Mouse (Mus musculus) cerebellum, adult 11 months (tissue): Measurements from ENCODE around the gene Cstb.
"Not testable (repeated sequence)": the region's sequence is repeated elsewhere in the genome, so short reads cannot be mapped to it uniquely, and the experiment has no call there.

Experiments used
- DNase-seq: peaks from one replicate; pipeline ENCODE4 v3.0.0; 2022

The Cstb gene

GRCm38 (mm10) chr10:78425181-78426041, at the start of gene Cstb:
Cstb (plus strand) TSS chr10:78425669.
- peak; percentile 84 for DNase-seq

GRCm38 (mm10) chr10:78378516-78378915, 47.0 kb upstream of the Cstb start:
- no peak for DNase-seq

DNA sequence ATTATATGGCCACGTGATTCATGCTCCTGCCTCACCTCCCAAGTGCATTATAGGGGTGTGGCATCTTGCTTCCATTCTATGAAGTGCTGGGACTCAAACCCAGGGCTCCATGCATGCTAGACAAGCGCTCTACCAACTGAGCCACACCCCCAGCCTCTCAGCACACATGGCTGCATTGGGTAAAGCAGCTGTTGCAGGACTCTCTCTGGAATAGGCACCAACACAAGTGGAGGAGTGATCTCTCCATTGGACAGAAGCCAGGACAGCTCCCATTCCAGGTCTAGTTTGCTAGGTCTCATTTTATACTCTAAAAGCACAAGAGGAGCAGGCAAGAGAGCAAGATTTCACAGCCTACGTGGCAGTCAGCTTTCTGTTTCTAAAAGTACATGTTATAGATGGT, 41.9 kb upstream of the Cstb start:
- no peak for DNase-seq

- no peak for DNase-seq
Measured at GRCm38 (mm10) chr10:78385520-78385919, 39.9 kb upstream of the Cstb start.

GRCm38 (mm10) chr10:78388216-78388980, 37.1 kb upstream of the Cstb start:
- DNase-seq: no peak

GRCm38 (mm10) chr10:78390982-78391470, 34.4 kb upstream of the Cstb start:
- no peak for DNase-seq

DNA sequence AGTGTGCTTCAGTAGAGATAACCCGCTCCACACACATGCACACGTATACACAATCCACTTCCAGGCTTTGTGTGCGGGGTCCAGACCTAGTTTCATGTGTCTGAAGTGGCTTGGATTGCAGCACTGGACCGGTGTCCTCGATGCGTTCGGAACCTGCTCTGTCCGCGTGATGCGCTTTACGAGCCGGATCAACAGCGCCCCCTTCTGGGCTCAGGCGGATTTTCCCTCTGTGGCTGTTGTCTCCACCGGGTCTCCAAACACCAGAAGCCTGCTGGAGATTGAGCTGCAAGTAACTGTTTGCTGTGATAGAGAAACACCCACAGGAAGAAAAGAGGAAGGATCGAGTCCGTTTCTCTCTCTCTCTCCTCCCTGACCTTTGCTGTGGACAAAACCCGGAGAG, 33.4 kb upstream of the Cstb start:
- peak; percentile 81 for DNase-seq

DNA sequence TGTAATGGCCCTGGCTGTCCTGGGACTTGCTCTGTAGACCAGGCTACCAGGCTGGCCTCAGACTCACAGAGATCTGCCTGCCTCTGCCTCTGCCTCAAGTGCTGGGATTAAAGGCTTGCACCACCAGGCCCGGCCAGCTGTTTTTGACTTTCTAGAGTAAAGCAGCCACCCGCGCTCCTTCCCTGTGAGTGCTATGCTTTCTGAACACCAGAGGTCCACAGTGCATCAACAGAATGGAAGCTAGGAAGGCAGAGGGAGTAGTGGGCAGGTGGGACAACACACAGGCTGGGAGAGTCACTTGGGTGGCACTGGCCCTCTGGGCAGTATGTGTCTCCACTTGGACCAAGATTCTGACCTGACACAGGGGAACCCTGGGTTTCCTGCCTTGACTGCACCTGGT, 30.1 kb upstream of the Cstb start:
- DNase-seq: no peak

DNA sequence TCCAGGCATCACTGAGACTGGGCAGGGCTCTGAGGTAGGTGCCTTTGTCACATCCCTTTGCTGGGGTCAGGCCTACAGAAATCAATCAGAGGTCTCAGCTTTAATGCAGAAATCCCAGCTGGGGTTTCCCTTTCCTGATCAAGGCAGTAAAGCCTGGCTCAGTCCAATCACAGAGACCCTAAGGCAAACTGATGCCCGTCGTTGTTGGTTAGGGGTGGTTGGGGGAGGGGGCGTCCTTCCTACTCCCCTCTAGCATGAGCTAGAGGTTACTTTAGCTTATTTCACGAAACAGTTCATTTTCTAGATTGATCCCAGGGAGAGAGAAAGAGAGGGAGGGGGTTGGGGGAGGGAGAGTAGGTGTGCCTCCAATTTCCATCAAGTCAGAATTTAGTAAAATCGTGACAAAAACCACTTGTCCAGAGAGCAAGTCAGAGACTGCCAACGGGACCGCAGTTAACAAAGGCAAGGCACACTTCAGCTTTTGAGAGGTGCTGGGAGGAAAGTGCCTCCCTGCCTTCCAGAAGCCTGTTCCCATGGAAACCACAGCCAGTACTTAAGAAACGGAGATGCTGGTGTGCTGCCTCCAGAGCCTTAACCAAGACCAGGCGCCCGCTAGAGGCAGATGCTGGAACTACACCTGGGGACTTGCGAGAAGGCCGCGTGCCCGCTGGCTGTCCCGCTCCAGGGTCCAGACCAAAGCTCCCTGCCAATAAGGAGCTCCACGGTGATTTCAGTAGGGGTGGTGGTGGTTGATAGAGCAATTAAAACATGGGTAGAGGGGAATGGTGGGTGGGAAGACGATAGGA, 29.4 kb upstream of the Cstb start:
- peak; percentile 93 for DNase-seq

DNA sequence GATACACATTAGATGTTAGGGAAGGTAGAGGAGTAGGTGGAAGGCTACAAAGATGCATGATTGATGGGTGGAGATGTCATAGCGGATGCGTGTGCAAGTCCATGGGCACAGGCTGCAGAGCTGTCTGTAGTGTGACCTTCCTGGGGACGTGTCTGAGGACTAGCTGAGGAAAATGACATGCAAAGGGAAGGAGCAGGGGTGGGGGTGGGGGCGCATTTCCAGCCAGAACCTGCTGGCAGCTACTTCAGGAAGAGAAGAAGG, 28.9 kb upstream of the Cstb start:
- no peak for DNase-seq

DNA sequence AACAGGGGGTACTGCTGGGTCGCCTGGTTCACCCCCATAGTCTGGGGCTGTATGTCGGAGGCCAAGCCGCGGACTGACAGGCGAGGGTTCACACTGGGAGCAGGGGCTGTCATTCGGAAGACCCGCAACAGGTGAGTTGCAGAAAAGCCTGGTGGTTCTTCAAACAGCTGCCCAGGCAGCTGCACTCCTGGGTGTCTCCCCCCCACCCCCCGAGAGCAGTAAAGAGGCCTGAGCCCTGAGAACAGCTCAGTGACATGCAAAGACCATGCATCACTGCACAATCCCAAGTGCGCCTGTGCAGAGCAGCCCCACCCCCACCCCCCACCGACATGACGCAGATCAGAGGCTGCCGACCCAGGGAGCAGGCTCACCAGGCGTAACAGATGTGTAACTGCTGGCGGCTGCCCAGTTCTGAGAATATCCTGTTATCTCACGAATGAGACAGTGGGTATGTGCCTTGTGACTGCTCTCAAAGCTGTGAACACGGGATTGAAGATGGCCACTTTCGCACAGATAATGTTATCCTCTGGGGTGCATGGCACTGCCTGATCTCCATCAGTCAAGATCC, 26.3 kb upstream of the Cstb start:
- DNase-seq: no peak

GRCm38 (mm10) chr10:78401127-78401526, 24.3 kb upstream of the Cstb start:
- DNase-seq: no peak

- DNase-seq: no peak
Measured at GRCm38 (mm10) chr10:78402301-78402922, 23.1 kb upstream of the Cstb start.

DNA sequence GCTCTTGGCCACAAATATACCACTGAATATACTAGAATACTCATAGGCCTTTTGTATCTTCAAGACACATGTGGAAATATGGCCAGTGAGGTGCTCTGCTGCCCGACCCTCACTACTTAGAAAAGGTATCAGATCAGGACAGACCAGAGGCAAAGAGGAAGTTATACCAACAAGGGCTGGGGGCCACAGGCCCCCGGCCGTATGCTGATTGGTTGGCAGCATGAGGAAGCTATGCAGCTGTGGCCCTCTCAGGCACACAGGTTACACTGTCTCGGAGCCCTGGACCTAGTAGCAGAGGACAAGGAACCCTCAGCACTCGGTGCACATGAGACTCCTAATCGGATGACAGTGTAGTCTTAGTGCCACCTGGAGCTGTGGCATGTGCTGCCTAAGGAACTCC, 19.3 kb upstream of the Cstb start:
- no peak for DNase-seq

DNA sequence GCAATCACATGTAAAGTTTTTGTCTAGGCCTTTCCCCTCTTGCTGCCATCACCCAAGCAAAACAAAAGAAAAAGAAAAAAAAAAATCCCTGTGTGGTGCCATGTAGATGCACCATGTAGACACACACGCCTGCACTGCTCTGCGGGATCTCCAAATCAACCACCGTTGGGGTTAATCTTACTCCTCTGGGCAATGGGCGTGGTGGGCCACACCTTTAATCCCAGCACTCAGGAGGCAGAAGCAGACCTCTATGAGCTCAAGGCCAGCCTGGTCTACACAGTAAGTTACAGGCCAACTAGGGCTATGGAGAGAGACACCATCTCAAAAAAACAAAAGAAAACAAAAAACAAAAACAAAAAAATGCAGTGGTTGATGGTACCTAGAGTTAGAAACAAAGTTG, 18.3 kb upstream of the Cstb start:
- no peak for DNase-seq

GRCm38 (mm10) chr10:78409035-78409788, 16.3 kb upstream of the Cstb start:
- DNase-seq: no peak

DNA sequence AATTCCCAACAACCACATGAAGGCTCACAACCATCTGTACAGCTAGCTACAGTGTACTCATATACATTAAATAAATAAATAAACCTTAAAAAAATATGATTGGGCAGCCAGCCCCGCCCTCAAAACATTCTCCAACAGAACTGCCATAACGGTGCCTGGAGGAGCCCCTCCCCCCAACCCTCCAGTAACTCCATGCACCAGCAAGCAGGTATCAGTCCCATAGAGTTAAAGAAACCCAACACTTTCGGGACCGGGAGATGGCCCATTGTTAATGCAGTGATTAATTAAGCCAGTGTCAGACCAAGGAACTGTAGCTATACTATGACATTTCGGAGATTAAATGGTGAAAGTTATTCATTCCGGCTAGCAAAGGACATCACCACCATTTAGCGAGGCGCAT, 13.6 kb upstream of the Cstb start:
- DNase-seq: no peak

GRCm38 (mm10) chr10:78412319-78413151, 12.9 kb upstream of the Cstb start, which contains the start of gene Rrp1:
Rrp1 (minus strand) TSS chr10:78413043.
- DNase-seq: peak; percentile 97

DNA sequence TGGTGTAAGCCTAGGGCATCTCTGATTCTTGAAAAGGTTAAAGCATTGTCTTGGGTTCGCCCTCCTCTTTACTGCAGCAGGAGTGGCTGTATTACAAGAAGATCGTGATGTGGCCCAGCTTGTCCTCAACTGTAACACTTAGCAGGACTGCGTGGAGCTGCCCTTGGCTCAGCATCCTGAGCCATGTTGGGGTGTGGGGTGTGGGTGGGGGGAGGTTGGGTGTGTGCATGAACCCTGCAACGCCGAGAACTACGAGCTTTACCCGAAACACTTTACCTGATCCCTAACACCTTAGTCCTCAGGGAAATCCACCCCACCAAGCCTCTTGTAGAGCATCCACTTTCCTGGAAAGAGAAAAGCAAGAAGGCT, 12.3 kb upstream of the Cstb start:
- DNase-seq: no peak

DNA sequence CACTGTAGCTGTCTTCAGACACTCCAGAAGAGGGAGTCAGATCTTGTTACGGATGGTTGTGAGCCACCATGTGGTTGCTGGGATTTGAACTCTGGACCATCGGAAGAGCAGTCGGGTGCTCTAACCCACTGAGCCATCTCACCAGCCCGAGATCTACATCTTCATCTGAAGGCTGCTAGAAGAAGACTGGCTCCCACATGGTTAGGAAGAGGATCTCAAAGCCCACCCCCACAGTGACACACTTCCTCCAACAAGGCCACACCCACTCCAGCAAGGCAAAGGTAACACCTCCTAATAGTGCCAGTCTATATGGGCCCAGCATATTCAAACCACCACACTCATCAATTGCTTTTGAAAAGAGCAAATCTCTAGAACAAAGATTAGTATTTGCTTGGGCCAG, 10.5 kb upstream of the Cstb start:
- DNase-seq: not testable (repeated sequence)

DNA sequence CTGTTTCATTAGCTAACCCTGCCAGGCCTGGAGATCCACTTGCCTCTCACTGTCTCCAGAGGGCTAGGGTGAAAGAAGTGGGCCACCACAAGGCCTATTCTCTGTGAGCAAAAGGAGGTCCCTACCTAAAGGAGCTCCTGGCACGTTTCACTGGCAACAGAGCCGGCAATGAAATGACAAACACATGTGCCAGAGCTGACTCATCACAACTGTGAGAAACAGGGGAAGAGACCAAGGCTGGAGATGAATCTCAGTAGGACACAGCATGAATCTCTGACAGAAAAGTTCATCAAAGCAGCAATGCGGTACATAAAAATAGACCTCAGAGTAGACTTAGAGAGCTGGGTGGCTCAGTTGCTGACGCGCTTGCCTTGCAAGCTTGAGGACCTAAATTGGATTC, 7.6 kb upstream of the Cstb start:
- no peak for DNase-seq
